Mouse (Mus musculus): ENCODE results near the gene Fscn1.

DNA sequence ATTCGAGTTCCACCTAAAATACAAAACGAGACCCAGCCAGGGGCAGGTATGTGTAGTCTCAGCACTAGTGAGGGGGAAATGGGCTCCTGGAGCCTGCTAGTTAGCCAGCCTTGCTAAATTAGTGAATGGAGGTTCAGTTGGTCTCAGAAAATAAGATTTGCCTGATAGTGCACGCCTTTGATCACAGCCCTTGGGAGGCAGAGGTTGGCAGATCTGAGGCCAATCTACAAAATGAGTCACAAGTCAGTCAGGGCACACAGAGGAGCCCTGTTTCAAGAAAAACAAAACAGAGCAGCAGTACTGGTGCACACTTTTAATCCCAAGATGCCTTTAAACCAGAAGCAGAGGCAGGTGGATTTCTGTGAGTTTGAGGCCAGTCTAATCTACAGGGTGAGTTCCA is 29.0 kb downstream of the Fscn1 start:
- TF ChIP-seq POLR2A (IDR thresholded peaks at IDR 0.05; ENCODE audit: borderline replicate concordance, insufficient read depth, low read length), result no peak
- no peak for TF ChIP-seq CTCF (IDR thresholded peaks at IDR 0.05; ENCODE audit: borderline replicate concordance, insufficient read depth, low read depth, low read length)
